Mouse (Mus musculus): Measurements from ENCODE around the gene Aldh18a1.

- TF ChIP-seq CTCF (IDR thresholded peaks at IDR 0.05; ENCODE audit: extremely low read depth, insufficient read length, insufficient replicate concordance, low read depth, low read length) (no peak), POLR2A (IDR thresholded peaks at IDR 0.05; ENCODE audit: low read depth, low read length) (no peak)
Measured at GRCm38 (mm10) chr19:40508851-40509250, 79.4 kb downstream of the Aldh18a1 start.
